Mouse (Mus musculus) adrenal gland, postnatal 10 days (tissue): ENCODE measurements at regions not wholly inside any gene's neighbourhood (a gene's known extent, or its start where the extent isn't known, plus 50 kb on each side); places are given as distances from the start of the nearest gene placed in this dataset.
A peak's percentile ranks its signal among the peaks of the same experiment; 100 is the strongest.

ENCODE experiments used
- DNase-seq: peaks from one replicate; pipeline ENCODE4 v3.0.0; 2021; ENCODE audit warnings: mixed read lengths

GRCm38 (mm10) chr12:110027976-110028375 lies 250.9 kb upstream of the Dio3 start:
- DNase-seq, result no peak

- DNase-seq, result no peak
These were observed 250.2 kb upstream of the Dio3 start for GRCm38 (mm10) chr12:110028646-110029045.

- DNase-seq, result peak; percentile 51
These were observed 247.5 kb upstream of the Dio3 start for GRCm38 (mm10) chr12:110031326-110031725.

- no peak for DNase-seq
These were observed 243.7 kb upstream of the Dio3 start for GRCm38 (mm10) chr12:110035171-110035570.

GRCm38 (mm10) chr12:110040682-110041081 lies 238.2 kb upstream of the Dio3 start:
- DNase-seq, result no peak

GRCm38 (mm10) chr12:110041782-110042181 lies 237.1 kb upstream of the Dio3 start:
- DNase-seq, result no peak

GRCm38 (mm10) chr12:110044266-110044665 lies 234.6 kb upstream of the Dio3 start:
- peak; percentile 70 for DNase-seq

GRCm38 (mm10) chr12:110044721-110045120 lies 234.1 kb upstream of the Dio3 start:
- DNase-seq, result no peak

GRCm38 (mm10) chr12:110045770-110046330 lies 233.0 kb upstream of the Dio3 start:
- DNase-seq, result no peak

GRCm38 (mm10) chr12:110046613-110047012 lies 232.3 kb upstream of the Dio3 start:
- DNase-seq, result no peak

- DNase-seq, result no peak
These were observed 231.2 kb upstream of the Dio3 start for GRCm38 (mm10) chr12:110047466-110048250.

- no peak for DNase-seq
These were observed 229.6 kb upstream of the Dio3 start for GRCm38 (mm10) chr12:110049154-110049736.

GRCm38 (mm10) chr12:110059321-110059720 lies 219.5 kb upstream of the Dio3 start:
- DNase-seq, result no peak

- no peak for DNase-seq
These were observed 216.9 kb upstream of the Dio3 start for GRCm38 (mm10) chr12:110061961-110062360.

GRCm38 (mm10) chr12:110063013-110063412 lies 215.9 kb upstream of the Dio3 start:
- peak; percentile 47 for DNase-seq

GRCm38 (mm10) chr12:110066361-110066885 lies 212.4 kb upstream of the Dio3 start:
- DNase-seq, result no peak

GRCm38 (mm10) chr12:110070506-110070905 lies 208.4 kb upstream of the Dio3 start:
- DNase-seq, result no peak

- no peak for DNase-seq
These were observed 207.0 kb upstream of the Dio3 start for GRCm38 (mm10) chr12:110071823-110072222.

GRCm38 (mm10) chr12:110074921-110075320 lies 203.9 kb upstream of the Dio3 start:
- no peak for DNase-seq

- peak; percentile 81 for DNase-seq
These were observed 201.5 kb upstream of the Dio3 start for GRCm38 (mm10) chr12:110077211-110077884.

- DNase-seq, result peak; percentile 72
These were observed 200.8 kb upstream of the Dio3 start for GRCm38 (mm10) chr12:110078081-110078505.

GRCm38 (mm10) chr12:110081831-110082615 lies 196.8 kb upstream of the Dio3 start:
- no peak for DNase-seq
